ENCODE assay signal across 24 mouse cellular contexts in genomic region chr17:84771882-84772281, GRCm38 (mm10). TPM values are rescaled to one million over a fixed set of nuclear protein-coding genes. Genes with fewer than 3 reads are reported as not detected.
DNase-seq lines count a peak whose midpoint lies in the region; ATAC-seq and TF ChIP-seq lines count a peak whose summit lies in the region.
"Had no signal": no experiment of that assay in that cellular context is flagged by ENCODE, and none has a peak within 500 bp of the region (broad histone marks: within the 10 kb centered on the region; RNA-seq: fewer than 3 reads in every experiment).

No protein-coding gene starts in this region.

- no peaks in the 10 kb centered on the region for H3K9me3 ChIP-seq in forebrain, embryonic 15.5 days
- H3K9me3 ChIP-seq: embryonic facial prominence, embryonic 10.5 days; embryonic facial prominence, embryonic 13.5 days; forebrain, embryonic 12.5 days; heart, embryonic 13.5 days; hindbrain, embryonic 12.5 days; hindbrain, embryonic 15.5 days had no signal

- H3K9ac ChIP-seq in forebrain, embryonic 15.5 days (replicated peaks), result no peak overlapping the region
- H3K9ac ChIP-seq: embryonic facial prominence, embryonic 13.5 days; forebrain, embryonic 12.5 days; heart, embryonic 13.5 days; hindbrain, embryonic 12.5 days; hindbrain, embryonic 15.5 days had no signal

- no peak overlapping the region for H3K4me2 ChIP-seq in forebrain, embryonic 15.5 days (replicated peaks)
- H3K4me2 ChIP-seq: embryonic facial prominence, embryonic 13.5 days; forebrain, embryonic 12.5 days; heart, embryonic 13.5 days; hindbrain, embryonic 12.5 days; hindbrain, embryonic 15.5 days had no signal

- H3K36me3 ChIP-seq in kidney, adult 2 months (ENCODE audit: control insufficient read depth, insufficient read depth, low read length), result peaks cover 6% of the 10 kb centered on the region
- peaks cover 55% of the 10 kb centered on the region for H3K36me3 ChIP-seq in forebrain, embryonic 15.5 days

- WGBS in kidney, adult 2 months, result 79% methylated on average over 9 of the region's 9 CpGs
- 94% methylated on average over 9 of the region's 9 CpGs for WGBS in forebrain, embryonic 15.5 days

- H3K27me3 ChIP-seq in kidney, adult 2 months (replicated peaks; ENCODE audit: control insufficient read depth, insufficient read depth, low read length), result no peaks in the 10 kb centered on the region
- no peaks in the 10 kb centered on the region for H3K27me3 ChIP-seq in forebrain, embryonic 15.5 days
- H3K27me3 ChIP-seq: embryonic facial prominence, embryonic 13.5 days; forebrain, embryonic 12.5 days; heart, embryonic 13.5 days; hindbrain, embryonic 12.5 days; hindbrain, embryonic 15.5 days had no signal

- TF ChIP-seq POLR2A in kidney, adult 2 months (IDR thresholded peaks at IDR 0.05; ENCODE audit: low read depth, low read length), result no peak

- H3K4me1 ChIP-seq in kidney, adult 2 months (ENCODE audit: control insufficient read depth, insufficient read depth, low read length), result no peaks in the 10 kb centered on the region
- H3K4me1 ChIP-seq in forebrain, embryonic 15.5 days, result no peaks in the 10 kb centered on the region
- H3K4me1 ChIP-seq: embryonic facial prominence, embryonic 10.5 days; embryonic facial prominence, embryonic 13.5 days; forebrain, embryonic 12.5 days; hindbrain, embryonic 12.5 days; hindbrain, embryonic 15.5 days had no signal

- ATAC-seq in forebrain, embryonic 15.5 days (replicated peaks), result no peak
- ATAC-seq: CD4-positive, CD25-positive, alpha-beta regulatory T cell, adult 4 months; forebrain, embryonic 16.5 days; intestine, postnatal 0 days had no signal

- DNase-seq in adrenal gland, adult 8-10 months, result peak; percentile 20
- DNase-seq in adrenal gland, adult 18-20 months (ENCODE audit: low spot score in 2 of 2), result no peak
- peak; percentile 22 for DNase-seq in kidney, adult 11 months
- no peak for DNase-seq in kidney, adult 2 months
- DNase-seq in adrenal gland, postnatal 36 days, result peak; percentile 29 to 42
- DNase-seq: cerebellum, adult 11 months; cerebellum, adult 2 months; cerebellum, adult 9-11 months; cerebellum, postnatal 25 days; gastrocnemius, postnatal 10 days; gastrocnemius, postnatal 36 days; heart, postnatal 14 days; kidney, adult 9 months had no signal

- H3K27ac ChIP-seq in kidney, adult 2 months (ENCODE audit: insufficient read depth, low read depth, low read length), result no peak overlapping the region
- no peak overlapping the region for H3K27ac ChIP-seq in forebrain, embryonic 15.5 days (replicated peaks)
- H3K27ac ChIP-seq: embryonic facial prominence, embryonic 10.5 days; embryonic facial prominence, embryonic 13.5 days; forebrain, embryonic 12.5 days; heart, embryonic 13.5 days; hindbrain, embryonic 12.5 days; hindbrain, embryonic 15.5 days had no signal

- H3K4me3 ChIP-seq in kidney, adult 2 months (ENCODE audit: insufficient read depth, low read depth, low read length), result no peak overlapping the region
- no peak overlapping the region for H3K4me3 ChIP-seq in forebrain, embryonic 15.5 days
- H3K4me3 ChIP-seq: embryonic facial prominence, embryonic 10.5 days; embryonic facial prominence, embryonic 13.5 days; erythroblast, embryonic 14.5 days; forebrain, embryonic 12.5 days; heart, embryonic 13.5 days; hindbrain, embryonic 12.5 days; hindbrain, embryonic 15.5 days had no signal

- no peak for TF ChIP-seq CTCF in kidney, adult 2 months (conservative IDR thresholded peaks at IDR 0.05; ENCODE audit: insufficient read depth, insufficient read length, low read depth, low read length)

RNA-seq across cellular contexts. Expression of gene Lrpprc, which starts 18.7 kb away (rescaled TPM):
- 10 to 100 TPM; 58.8 to 82.5 (median 68.4) TPM for total RNA-seq in adrenal gland, adult 8-10 months (2022)
- 10 to 100 TPM; 71.2 to 74.9 TPM for total RNA-seq in adrenal gland, adult 18-20 months (2021)
- polyA plus RNA-seq in kidney, adult 2 months (2012; rRNA removed), result 18.7 and 25.3 TPM in 2 replicates
- 10 to 100 TPM; 73.2 to 82.1 TPM for total RNA-seq in adrenal gland, postnatal 36 days (2021)
- polyA plus RNA-seq in forebrain, embryonic 15.5 days (2015; fragmentation: Nextera tagmentation; extraction: Ambion mirVana), result 44.2 and 44.4 TPM in 2 replicates

Comparison
In these comparisons a context has a peak if more than half of its experiments do, and no peak if none do; other contexts are left out.
1. DNase-seq: peak in adrenal gland, adult 8-10 months (single experiment), kidney, adult 11 months (single experiment) and adrenal gland, postnatal 36 days (2 of 2); none in adrenal gland, adult 18-20 months (0 of 2) and kidney, adult 2 months (single experiment).